Comparison of ENCODE assay signal across 8 mouse cellular contexts in the genomic region with DNA sequence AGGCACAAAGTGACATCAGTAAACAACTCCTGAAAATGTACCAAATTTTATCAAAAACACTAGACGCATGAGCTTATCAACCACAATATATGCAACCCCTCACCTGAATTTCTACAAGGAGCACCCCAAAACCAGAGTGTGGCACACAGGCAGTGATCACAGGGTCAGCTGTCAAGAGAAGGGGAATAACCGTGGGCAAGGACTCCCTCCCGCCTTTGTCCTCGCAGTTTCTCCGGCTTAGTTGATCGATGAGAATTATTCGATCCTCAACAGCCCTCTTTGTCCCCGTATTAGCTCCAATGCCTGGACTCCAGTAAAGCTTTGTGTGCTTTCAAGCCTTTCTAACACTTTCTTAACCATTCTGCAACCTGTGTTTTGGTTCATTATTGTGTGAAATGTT. TPM values are rescaled to one million over a fixed set of nuclear protein-coding genes. Genes with fewer than 3 reads are reported as not detected.
DNase-seq lines count a peak whose midpoint lies in the region; ATAC-seq and TF ChIP-seq lines count a peak whose summit lies in the region.

No protein-coding gene starts in this region.

- 1% methylated on average over 8 of the region's 8 CpGs for WGBS in cerebellum, adult 2 months
- 7% methylated on average over 8 of the region's 8 CpGs for whole genome bisulfite sequencing in lung, postnatal 0 days
- WGBS in lung, adult 2 months: 12% methylated on average over 8 of the region's 8 CpGs
- 12% methylated on average over 8 of the region's 8 CpGs for WGBS in limb, embryonic 15.5 days
- WGBS in stomach, postnatal 0 days: 4% methylated on average over 8 of the region's 8 CpGs

- no peaks in the 10 kb centered on the region for H3K27me3 ChIP-seq in cerebellum, adult 2 months (ENCODE audit: control insufficient read depth, insufficient read depth, low read length)
- no peaks in the 10 kb centered on the region for H3K27me3 ChIP-seq in lung, postnatal 0 days (replicated peaks; ENCODE audit: insufficient read depth, low read length)
- H3K27me3 ChIP-seq in limb, embryonic 15.5 days: no peaks in the 10 kb centered on the region
- H3K27me3 ChIP-seq in stomach, postnatal 0 days (ENCODE audit: control insufficient read depth, insufficient read depth, low read length): no peaks in the 10 kb centered on the region

- ATAC-seq in lung, postnatal 0 days: no peak
- ATAC-seq in limb, embryonic 15.5 days (ENCODE audit: insufficient number of reproducible peaks, low FRiP score, low TSS enrichment, low read depth): no peak
- ATAC-seq in stomach, postnatal 0 days (ENCODE audit: low FRiP score, low TSS enrichment): no peak
- no peak for ATAC-seq in inflammation-experienced regulatory T-cells, adult 6 months

- no peak for DNase-seq in cerebellum, adult 2 months
- no peak for DNase-seq in cerebellum, adult 11 months
- DNase-seq in lung, postnatal 0 days (ENCODE audit: low spot score): no peak
- no peak for DNase-seq in lung, adult 2 months
- DNase-seq in stomach, postnatal 0 days (ENCODE audit: low spot score): no peak
- DNase-seq in left cerebral cortex, adult 18-20 months (ENCODE audit: low spot score in 2 of 2): no peak

- H3K4me3 ChIP-seq in cerebellum, adult 2 months (replicated peaks; ENCODE audit: insufficient read depth, low read depth, low read length): peak overlapping the region; percentile 71
- no peak overlapping the region; the same call in 1 of the 2 replicates for H3K4me3 ChIP-seq in lung, postnatal 0 days (ENCODE audit: low read depth, low read length)
- no peak overlapping the region for H3K4me3 ChIP-seq in lung, adult 2 months (replicated peaks; ENCODE audit: extremely low read depth, low read depth, low read length)
- H3K4me3 ChIP-seq in limb, embryonic 15.5 days: peak overlapping the region; percentile 46
- peak overlapping the region; percentile 33 for H3K4me3 ChIP-seq in stomach, postnatal 0 days (ENCODE audit: low read depth, low read length)

- H3K4me1 ChIP-seq in cerebellum, adult 2 months (ENCODE audit: control insufficient read depth, insufficient read depth, low read length): no peaks in the 10 kb centered on the region; the same call in 1 of the 2 replicates
- H3K4me1 ChIP-seq in lung, postnatal 0 days (ENCODE audit: insufficient read depth, low read depth, low read length): no peaks in the 10 kb centered on the region
- H3K4me1 ChIP-seq in lung, adult 2 months (ENCODE audit: control insufficient read depth, insufficient read depth, low read length): no peaks in the 10 kb centered on the region; the same call in 1 of the 2 replicates
- H3K4me1 ChIP-seq in limb, embryonic 15.5 days: peaks cover 4% of the 10 kb centered on the region; the same call in 1 of the 2 replicates
- H3K4me1 ChIP-seq in stomach, postnatal 0 days (replicated peaks; ENCODE audit: control insufficient read depth, insufficient read depth): no peaks in the 10 kb centered on the region

- no peak for TF ChIP-seq POLR2A in cerebellum, adult 2 months (IDR thresholded peaks at IDR 0.05; ENCODE audit: borderline replicate concordance, insufficient read depth, low read length)
- no peak for TF ChIP-seq POLR2A in lung, adult 2 months (IDR thresholded peaks at IDR 0.05; ENCODE audit: borderline replicate concordance, extremely low read depth, low read depth, low read length)

- TF ChIP-seq EP300 in lung, postnatal 0 days (IDR thresholded peaks at IDR 0.05): no peak
- no peak for TF ChIP-seq EP300 in stomach, postnatal 0 days (optimal IDR thresholded peaks at IDR 0.05)

- no peaks in the 10 kb centered on the region for H3K36me3 ChIP-seq in lung, postnatal 0 days (ENCODE audit: insufficient read depth, low read length)
- H3K36me3 ChIP-seq in limb, embryonic 15.5 days: no peaks in the 10 kb centered on the region
- H3K36me3 ChIP-seq in stomach, postnatal 0 days (ENCODE audit: control insufficient read depth, insufficient read depth, low read length): no peaks in the 10 kb centered on the region

- no peak overlapping the region for H3K9ac ChIP-seq in lung, postnatal 0 days (replicated peaks; ENCODE audit: low read depth)
- no peak overlapping the region for H3K9ac ChIP-seq in limb, embryonic 15.5 days
- H3K9ac ChIP-seq in stomach, postnatal 0 days (ENCODE audit: low read length): no peak overlapping the region

- TF ChIP-seq CTCF in cerebellum, adult 2 months (IDR thresholded peaks at IDR 0.05; ENCODE audit: borderline replicate concordance, insufficient read depth, low read depth, low read length): no peak
- no peak for TF ChIP-seq CTCF in lung, postnatal 0 days (IDR thresholded peaks at IDR 0.05)
- no peak for TF ChIP-seq CTCF in lung, adult 2 months (IDR thresholded peaks at IDR 0.05; ENCODE audit: insufficient read depth, low read length)
- no peak for TF ChIP-seq CTCF in stomach, postnatal 0 days (IDR thresholded peaks at IDR 0.05; ENCODE audit: low read depth)

- peak overlapping the region; percentile 55; the same call in 1 of the 2 replicates for H3K4me2 ChIP-seq in lung, postnatal 0 days (replicated peaks; ENCODE audit: low read depth, low read length)
- peak overlapping the region; percentile 56 for H3K4me2 ChIP-seq in limb, embryonic 15.5 days
- H3K4me2 ChIP-seq in stomach, postnatal 0 days (replicated peaks; ENCODE audit: low read depth): peak overlapping the region; percentile 48

- no peak overlapping the region for H3K27ac ChIP-seq in cerebellum, adult 2 months (ENCODE audit: insufficient read depth, low read length)
- H3K27ac ChIP-seq in lung, postnatal 0 days (ENCODE audit: low read length): no peak overlapping the region
- H3K27ac ChIP-seq in limb, embryonic 15.5 days: no peak overlapping the region
- no peak overlapping the region for H3K27ac ChIP-seq in stomach, postnatal 0 days (replicated peaks)

- H3K9me3 ChIP-seq in lung, postnatal 0 days (ENCODE audit: low read length): no peaks in the 10 kb centered on the region
- H3K9me3 ChIP-seq in limb, embryonic 15.5 days: no peaks in the 10 kb centered on the region
- no peaks in the 10 kb centered on the region for H3K9me3 ChIP-seq in stomach, postnatal 0 days (ENCODE audit: control insufficient read depth, low read length)

RNA-seq across cellular contexts. Expression of gene Zfp811, which starts 0.8 kb away (rescaled TPM):
- 6.4 and 7.2 TPM in 2 replicates for polyA plus RNA-seq in cerebellum, adult 2 months (2012; rRNA removed)
- 0.29 and 0.45 TPM in 2 replicates for polyA plus RNA-seq in lung, postnatal 0 days (2015; fragmentation: Nextera tagmentation; extraction: Ambion mirVana)
- 0.06 TPM in 1 of 2 replicates, not detected in the other for polyA plus RNA-seq in lung, adult 2 months (2012; rRNA removed)
- 2.4 and 3.2 TPM in 2 replicates for polyA plus RNA-seq in limb, embryonic 15.5 days (2015; fragmentation: Nextera tagmentation; extraction: Ambion mirVana)
- 1.1 and 1.5 TPM in 2 replicates for polyA plus RNA-seq in stomach, postnatal 0 days (2015; fragmentation: Nextera tagmentation; extraction: Ambion mirVana)
- 1 to 10 TPM; 4.3 to 5.9 TPM for total RNA-seq in left cerebral cortex, adult 18-20 months (2021)
- polyA plus RNA-seq in inflammation-experienced regulatory T-cells, adult 6 months (2017; shearing (Covaris generic)): under 1 TPM in 2 of 3 experiments, not detected in 1; 0.52 to 0.62 TPM

RNA-seq across cellular contexts. Expression of gene Zfp871, which starts 20.8 kb away (rescaled TPM):
- polyA plus RNA-seq in cerebellum, adult 2 months (2012; rRNA removed): 25.9 and 28.8 TPM in 2 replicates
- polyA plus RNA-seq in lung, postnatal 0 days (2015; fragmentation: Nextera tagmentation; extraction: Ambion mirVana): 18.9 and 21.5 TPM in 2 replicates
- polyA plus RNA-seq in lung, adult 2 months (2012; rRNA removed): 8.2 and 13.8 TPM in 2 replicates
- polyA plus RNA-seq in limb, embryonic 15.5 days (2015; fragmentation: Nextera tagmentation; extraction: Ambion mirVana): 28.6 and 32.8 TPM in 2 replicates
- 13.0 and 13.7 TPM in 2 replicates for polyA plus RNA-seq in stomach, postnatal 0 days (2015; fragmentation: Nextera tagmentation; extraction: Ambion mirVana)
- total RNA-seq in left cerebral cortex, adult 18-20 months (2021): 10 to 100 TPM; 77.4 to 81.3 TPM
- polyA plus RNA-seq in inflammation-experienced regulatory T-cells, adult 6 months (2017; shearing (Covaris generic)): 10 to 100 TPM; 36.0 to 59.7 (median 40.2) TPM

RNA-seq across cellular contexts. Expression of gene Zfp799, which starts 21.1 kb away (rescaled TPM):
- 13.3 and 15.7 TPM in 2 replicates for polyA plus RNA-seq in cerebellum, adult 2 months (2012; rRNA removed)
- polyA plus RNA-seq in lung, postnatal 0 days (2015; fragmentation: Nextera tagmentation; extraction: Ambion mirVana): 4.6 and 5.6 TPM in 2 replicates
- polyA plus RNA-seq in lung, adult 2 months (2012; rRNA removed): 2.4 and 5.8 TPM in 2 replicates
- polyA plus RNA-seq in limb, embryonic 15.5 days (2015; fragmentation: Nextera tagmentation; extraction: Ambion mirVana): 14.0 and 15.0 TPM in 2 replicates
- polyA plus RNA-seq in stomach, postnatal 0 days (2015; fragmentation: Nextera tagmentation; extraction: Ambion mirVana): 5.1 and 5.7 TPM in 2 replicates
- total RNA-seq in left cerebral cortex, adult 18-20 months (2021): 10 to 100 TPM; 23.1 to 24.0 TPM
- 1 to 10 TPM; 5.2 to 8.0 (median 7.6) TPM for polyA plus RNA-seq in inflammation-experienced regulatory T-cells, adult 6 months (2017; shearing (Covaris generic))

Comparison
In these comparisons a context has a peak if more than half of its experiments do, and no peak if none do; other contexts are left out.
1. H3K4me3 ChIP-seq: peak in cerebellum, adult 2 months (single experiment), limb, embryonic 15.5 days (single experiment) and stomach, postnatal 0 days (single experiment); none in lung, postnatal 0 days (single experiment) and lung, adult 2 months (single experiment).
2. Peak in every context shown above with its lines, with median percentiles within 50 percentile points of each other: H3K4me2 ChIP-seq.